Mouse (Mus musculus) bone marrow macrophage, adult 2 months (primary cell): ENCODE measurements around the gene Fgfr2.

Experiments
- CTCF ChIP-seq: IDR thresholded peaks from 2 replicates; pipeline ENCODE4 v1.5.1; 2012; ENCODE audit warnings: low read depth, mild to moderate bottlenecking, low read length, moderate library complexity
- POLR2A ChIP-seq: IDR thresholded peaks from 2 replicates; pipeline ENCODE4 v1.6.1; 2012; ENCODE audit warnings: mild to moderate bottlenecking, low read depth, low read length, borderline replicate concordance

- TF ChIP-seq CTCF (no peak), POLR2A (no peak)
These were observed 2417.9 kb downstream of the Fgfr2 start for GRCm38 (mm10) chr7:130705230-130705629.
